Mouse (Mus musculus): ENCODE results near the gene Cdkl4.
"Not testable (repeated sequence)": the region's sequence is repeated elsewhere in the genome, so short reads cannot be mapped to it uniquely, and the experiment has no call there.

Cdkl4 gene

DNA sequence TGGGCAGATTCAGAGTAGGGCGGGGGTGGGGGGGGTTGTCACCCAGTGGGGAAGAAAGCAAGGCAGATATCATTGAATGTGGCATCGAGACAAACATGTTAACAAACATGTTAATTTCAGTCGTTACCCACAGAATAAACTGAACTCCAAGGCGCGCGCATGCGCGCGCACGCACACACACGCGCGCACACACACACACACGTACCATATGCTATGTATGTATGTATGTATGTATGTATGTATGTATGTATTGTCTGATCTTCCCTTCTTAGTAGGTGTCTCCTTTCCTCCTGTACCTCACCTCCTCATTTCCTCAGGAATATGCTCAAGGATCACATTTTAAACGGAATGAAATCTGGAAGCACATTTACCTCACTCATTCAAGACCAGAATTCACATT is at the start of gene Cdkl4:
Cdkl4 (minus strand) TSS at position 175 of the 400 bp plus-strand sequence.
- DNase-seq = no peak

DNA sequence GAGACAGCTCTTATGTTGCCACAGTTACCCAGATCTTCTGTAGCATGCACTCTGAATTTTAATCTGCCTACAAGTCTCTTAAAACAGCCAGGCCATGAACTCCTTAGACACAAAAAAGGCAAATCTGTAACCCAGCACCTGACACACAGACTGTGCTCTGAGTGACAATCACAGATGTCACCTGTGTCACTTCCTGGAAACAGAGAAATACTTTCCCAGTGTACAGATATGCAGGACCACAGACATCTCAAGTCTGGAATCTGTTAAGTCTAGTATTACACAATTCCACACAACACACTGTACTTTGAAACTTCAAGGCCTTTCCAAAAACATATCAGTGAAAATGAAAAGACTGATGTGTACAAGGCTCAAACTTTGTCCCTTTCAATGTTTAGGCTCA is 47.4 kb upstream of the Cdkl4 start:
- DNase-seq = no peak

DNA sequence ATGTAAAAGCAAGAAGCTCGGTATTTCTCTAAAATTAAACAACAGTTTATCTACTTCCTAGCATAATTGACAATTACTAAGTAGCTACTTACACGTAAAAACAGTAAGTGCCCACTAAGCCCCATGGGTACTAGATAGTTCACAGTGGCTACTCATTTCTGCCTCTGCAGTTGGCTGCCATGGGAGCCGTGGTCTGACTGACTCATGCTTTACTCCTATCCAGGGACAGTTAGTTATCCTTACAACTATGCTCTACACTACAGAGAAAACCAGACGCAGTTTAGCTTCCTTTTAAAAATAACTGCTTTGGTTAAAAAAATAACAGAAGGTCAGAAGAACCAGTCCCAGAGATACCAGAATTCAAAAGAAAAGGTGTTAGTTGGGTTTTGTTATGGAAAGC is 44.1 kb upstream of the Cdkl4 start:
- no peak for DNase-seq

DNA sequence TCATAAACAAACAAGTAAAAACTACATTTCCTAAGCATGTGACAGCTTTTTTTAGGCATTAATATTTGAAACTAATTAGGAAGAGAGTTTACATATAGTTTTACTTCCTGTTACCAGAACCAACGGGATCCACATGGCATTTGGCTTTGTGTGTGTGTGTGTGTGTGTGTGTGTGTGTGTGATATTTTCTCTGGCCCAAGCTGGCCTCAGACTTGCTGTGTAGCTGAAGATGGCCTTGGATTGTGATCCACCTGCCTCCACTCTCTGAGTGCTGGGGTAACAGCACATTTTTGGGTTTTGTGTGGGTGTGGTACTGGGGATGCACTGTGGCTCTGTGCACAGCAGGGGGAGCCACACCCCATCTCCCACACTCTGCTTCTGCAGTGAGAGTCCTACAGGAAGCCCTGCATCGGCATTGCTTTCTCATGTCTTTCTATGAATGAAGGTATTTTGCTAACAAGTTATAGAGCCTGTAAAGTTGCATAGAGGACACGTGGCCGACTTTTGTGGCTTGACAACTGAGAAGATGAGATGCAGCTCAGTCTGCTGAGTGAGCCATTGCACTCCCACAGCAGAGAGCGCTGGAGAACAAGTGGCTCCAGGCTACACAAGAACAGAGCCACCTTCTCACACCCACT is 43.3 kb upstream of the Cdkl4 start:
- peak; percentile 45 to 57 for DNase-seq

DNA sequence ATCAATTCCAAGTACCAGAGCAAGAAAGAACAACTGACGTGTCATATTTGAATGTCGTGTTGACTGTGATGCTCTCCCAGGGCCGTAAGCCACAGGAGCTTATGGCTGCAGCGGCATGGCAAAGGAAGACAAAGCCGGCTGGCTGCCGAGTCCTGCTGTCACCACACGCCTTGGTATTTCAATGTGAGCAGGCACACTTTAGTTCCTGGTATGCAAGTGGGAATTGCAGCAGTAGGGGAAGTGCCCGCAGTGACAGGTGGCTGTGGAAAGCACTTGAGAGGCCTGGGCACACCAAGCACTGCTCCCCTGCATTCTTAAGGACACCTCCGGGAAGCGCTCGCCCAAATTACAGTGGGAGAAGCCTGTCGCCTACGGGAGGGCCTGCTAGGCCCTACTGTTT is 41.9 kb upstream of the Cdkl4 start:
- DNase-seq = peak; percentile 59 to 66

DNA sequence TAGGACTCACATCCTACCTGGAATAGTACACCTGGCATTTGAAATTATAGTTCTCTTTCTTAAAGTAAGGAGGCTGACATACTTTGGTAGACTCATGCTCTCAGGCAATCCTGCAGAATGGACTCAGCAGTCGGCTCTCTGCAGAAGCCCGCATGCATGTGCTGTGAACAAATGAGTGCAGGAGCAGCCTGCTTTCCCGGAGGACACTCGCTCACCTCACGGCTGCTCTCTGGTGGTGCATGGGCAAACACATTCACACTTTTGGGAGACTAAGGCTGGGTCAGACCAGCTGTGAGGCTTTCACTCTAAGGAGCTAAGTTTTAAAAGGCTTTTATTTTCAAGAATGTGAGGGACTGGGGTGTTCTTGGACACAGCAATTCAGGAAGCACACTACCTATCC is 41.3 kb upstream of the Cdkl4 start:
- no peak for DNase-seq

DNA sequence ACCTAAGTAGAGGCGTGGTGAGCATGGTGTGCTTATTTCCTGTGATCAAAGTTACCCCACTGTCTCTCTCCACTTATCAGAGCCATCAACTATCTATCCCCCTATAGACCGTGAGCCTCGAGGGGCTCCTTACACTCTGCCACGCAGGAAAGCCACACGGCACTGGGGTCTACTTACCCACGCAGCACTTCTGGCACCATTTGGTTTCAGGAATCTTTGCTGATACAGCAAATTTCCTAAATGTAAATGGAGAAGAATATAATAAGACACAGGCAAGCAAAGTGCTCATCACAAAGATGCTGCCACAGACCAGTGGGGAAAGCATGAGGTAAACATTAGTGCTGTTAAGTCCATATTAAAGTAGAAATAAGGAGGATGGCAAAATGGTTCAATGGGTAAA is 26.2 kb upstream of the Cdkl4 start:
- DNase-seq = no peak

DNA sequence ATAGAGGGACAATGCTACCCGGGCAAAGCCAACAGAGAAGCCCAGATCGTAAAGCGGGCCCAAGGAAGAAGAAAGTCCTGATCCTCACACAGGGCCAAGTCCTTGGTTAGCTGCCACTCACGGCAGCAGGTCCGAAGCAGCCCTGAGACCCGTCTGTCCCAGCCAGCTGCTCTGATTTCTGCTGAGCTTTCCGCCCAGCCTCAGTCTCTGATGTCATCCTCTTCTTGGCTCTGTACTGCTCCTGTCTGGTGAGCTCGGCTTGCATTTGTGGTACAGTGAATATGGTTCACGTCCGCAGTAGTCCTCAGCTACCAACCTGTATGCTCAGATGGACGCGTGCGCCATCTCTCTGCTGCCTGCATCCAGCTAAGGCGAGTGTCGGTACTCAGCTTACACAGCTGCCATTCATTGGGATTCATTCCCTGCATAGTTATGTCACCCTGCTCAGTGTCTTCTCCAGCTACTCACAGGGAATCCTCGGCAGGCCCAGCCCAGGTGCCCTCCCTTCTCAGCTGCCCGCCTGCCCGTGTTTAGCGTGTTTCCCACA is 25.5 kb upstream of the Cdkl4 start:
- DNase-seq = no peak

DNA sequence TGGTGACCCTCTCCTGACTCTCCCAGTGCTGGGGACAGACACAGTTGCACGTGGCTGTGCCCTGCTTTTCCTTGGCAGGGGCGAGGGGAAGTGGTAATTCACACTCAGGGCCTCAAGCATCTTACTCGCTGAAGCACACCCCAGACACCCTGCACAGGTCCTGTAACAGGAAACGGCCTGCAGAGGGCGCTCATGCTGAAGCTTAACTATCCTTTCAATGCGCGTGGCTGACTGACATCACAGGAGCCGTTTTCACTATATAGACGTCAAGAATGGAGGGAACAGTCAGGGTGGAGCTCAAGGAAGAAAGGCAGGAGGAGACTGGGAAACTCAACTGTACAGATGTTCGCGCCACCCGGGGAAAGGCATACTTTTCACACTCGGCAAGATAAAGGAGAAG is 23.8 kb upstream of the Cdkl4 start:
- DNase-seq = peak in 1 of 2 experiments; percentile 14

DNA sequence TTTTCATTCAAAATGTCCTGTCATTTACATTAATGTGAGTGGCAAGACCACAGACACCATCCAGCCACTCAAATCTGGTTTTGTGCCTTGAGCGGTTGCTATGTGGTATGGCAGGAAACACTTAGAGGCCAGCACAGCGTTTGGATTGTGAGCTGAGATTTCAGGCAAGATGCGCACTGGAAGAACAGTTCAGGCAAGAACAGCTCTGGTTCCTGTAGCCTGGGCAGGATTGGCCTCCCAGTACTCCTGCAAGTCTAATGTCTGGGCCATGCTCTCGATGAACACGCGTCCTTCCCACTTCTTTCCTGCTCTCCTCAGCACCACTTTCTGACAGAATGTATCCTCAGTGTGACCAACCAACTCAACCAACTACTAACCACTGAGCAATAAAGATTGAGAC is 5.4 kb upstream of the Cdkl4 start:
- no peak for DNase-seq

DNA sequence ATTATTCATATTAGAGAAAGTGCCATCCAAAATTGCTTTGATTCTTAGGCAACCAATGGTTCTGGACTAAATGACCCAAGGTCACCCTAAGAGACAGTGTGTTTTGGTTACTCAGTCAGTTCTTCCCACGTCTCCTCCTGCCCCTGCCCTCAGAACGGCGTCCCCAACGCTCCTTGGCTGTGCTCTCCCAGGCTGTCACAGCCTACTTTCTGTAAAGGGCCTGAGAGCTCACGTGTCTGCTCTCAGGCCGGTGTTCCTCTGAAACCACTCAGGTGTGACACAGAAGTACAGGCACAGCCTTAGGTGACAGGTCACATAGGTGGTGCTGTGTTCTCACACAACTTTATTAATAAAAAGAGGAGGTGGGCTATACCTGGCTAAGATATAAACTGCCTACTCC is 2.3 kb upstream of the Cdkl4 start:
- DNase-seq = no peak

DNA sequence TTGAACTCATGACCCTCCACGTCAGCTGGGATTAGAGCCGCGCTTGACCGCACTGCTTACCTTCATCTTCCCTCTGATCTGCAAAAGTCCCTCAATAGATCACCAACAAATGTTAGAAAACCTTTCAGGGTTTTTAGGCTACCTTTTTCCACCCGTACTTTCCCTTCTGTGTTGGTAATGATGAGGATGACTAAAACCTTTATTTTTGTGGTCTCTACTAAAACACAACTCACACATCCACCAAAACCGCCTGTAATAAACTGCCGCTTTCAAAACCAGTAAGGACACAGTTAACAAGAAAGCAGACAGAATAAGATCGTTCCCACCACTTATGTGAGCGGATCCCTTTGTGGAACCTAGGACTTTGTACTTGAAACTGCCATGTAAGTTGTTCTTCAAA is 1.5 kb upstream of the Cdkl4 start:
- DNase-seq = no peak

DNA sequence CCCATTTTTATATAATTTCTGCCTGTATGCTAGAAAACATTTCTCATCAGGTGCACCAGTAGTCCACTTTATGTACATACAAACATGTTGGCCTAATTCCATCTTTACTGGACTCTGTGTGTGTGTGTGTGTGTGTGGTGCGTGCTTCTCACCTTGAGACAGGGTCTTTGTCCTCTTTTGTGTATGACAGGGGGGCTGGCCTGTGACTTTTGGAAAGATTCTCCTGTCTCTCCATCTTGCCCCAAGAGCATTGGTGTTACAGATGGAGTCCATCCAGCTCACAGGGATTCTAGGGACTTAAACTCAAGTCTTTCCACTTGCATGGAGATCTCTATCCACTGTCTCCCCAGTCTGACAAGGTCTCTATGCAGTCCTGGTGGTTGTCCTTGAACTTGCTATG is 428 bp upstream of the Cdkl4 start:
- no peak for DNase-seq

DNA sequence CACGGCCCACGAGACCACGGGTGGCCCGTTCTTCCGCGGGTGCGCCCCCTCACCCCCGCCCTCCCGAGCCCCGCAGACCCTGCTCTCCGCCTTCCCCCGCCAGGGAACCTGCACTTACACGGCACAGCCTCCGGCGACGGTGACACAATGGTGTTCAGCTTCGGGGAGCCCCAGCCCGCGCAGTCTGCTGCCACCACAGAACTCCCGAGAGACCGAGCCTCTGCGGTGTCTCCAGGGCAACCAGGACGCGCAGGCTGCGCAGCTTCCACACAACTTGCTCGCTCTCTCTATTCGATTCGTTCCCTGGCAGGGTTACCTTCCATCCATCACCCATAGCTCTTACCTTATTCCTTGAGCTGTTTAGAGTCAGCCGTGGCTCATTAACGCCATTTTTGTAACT is 399 bp downstream of the Cdkl4 start:
- peak; percentile 37 to 54 for DNase-seq

DNA sequence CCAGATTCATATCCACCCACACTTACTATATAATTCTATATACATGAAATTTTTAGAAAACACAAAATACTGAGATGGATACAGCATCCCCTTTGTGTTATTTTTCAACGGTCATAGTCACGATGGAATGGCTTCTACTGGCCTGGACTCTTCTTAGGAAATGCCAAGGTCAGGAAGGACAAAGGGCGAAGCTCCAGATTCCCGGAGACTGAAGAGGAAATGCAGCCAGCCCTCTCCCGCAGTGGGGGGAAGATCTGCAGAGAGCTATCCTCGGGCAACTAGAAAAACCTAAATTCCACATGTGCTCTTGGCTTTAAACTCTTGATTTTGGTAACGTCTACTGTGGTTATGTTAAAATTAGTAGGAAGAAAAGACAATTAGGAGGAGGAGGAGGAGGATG is 2.6 kb downstream of the Cdkl4 start:
- DNase-seq = no peak

DNA sequence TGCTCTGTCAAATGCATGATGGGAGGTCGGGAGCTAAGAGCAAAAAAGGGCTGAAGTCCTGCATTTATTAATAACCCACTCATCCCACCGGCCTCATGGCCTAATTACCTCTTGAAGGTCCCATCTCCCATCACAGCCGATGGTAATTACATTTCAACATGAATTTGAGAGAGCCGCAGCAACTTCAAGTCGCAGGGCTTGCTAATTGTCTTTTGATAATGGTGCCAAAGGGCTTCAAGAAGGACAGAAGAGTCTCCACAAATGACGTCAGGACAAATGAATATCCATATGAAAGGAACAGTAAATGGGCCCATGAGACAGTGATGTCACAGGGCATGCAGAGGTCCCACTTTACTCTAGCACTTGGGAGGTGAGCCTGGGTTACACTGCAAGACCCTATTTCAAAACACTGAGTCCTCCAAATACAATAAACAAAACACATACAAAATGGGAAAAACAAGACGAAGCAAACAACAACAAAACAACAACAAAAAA is 3.1 kb downstream of the Cdkl4 start:
- DNase-seq = no peak

DNA sequence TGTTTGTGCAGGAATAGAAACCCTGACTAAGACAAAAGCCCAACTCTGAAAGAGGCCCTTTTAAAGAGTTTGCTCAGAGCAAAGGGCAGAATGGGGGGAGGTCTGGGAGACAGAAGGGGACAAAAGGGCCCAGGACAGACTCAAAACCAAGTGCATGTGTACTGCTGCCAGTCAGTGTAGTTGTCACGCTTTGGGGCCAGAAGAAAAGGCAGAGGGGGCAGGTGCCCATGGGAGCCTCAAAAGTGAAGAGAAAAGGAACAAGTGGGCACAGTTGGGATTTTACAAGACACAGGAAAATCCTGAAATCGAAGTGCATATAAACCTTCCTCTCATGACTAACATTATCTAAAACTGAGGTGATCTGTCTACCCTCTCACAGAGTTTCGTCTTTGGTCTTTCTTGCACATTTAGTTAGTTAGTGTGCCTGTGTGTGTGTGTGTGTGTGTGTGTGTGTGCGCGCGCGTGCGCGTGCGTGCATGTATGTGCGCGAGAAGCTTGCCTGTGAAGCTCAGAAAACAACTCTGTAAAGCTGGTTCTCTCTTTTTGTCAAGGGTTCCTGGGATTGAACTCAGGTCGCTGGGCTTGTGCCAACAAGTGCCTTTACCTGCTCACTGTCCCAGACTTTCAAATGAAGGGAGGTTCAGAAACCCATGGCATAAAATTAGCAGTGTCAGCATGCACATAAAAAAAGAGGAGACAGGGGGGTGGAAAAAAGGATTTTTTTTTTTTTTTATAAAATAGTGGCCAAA is 5.3 kb downstream of the Cdkl4 start:
- DNase-seq = no peak

DNA sequence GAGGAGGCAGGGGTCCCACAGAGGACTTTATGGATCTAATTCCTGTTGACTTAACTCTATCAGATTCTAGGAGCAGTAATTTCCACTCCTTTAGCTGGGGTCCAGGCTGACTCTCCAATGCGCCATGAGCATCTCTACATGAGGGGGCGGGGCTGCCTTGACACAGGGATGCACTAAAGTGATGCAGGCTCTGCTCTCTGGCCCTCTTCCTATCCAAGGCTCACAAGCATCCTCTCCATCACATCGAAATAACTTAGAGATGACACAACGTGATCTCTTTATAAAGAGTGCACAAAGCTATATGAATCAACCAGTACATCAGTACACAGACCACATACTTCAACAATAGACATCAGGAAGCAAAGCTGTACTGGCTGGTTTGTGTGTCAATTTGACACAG is 6.2 kb downstream of the Cdkl4 start:
- DNase-seq = no peak

DNA sequence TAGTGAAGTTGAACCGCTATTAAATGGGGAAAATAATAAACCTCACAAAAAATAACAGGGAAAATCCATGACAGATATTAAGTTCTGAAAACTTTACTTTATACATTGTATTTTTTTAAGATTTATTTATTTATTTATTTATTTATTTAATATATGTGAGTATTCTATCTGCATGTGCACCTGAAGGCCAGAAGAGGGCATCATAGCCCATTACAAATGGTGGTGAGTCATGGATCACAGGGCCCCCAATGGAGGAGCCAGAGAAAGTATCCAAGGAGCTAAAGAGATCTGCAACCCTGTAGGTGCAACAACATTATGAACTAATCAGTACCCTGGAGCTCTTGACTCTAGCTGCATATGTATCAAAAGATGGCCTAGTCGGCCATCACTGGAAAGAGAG is 7.9 kb downstream of the Cdkl4 start:
- DNase-seq = not testable (repeated sequence)

DNA sequence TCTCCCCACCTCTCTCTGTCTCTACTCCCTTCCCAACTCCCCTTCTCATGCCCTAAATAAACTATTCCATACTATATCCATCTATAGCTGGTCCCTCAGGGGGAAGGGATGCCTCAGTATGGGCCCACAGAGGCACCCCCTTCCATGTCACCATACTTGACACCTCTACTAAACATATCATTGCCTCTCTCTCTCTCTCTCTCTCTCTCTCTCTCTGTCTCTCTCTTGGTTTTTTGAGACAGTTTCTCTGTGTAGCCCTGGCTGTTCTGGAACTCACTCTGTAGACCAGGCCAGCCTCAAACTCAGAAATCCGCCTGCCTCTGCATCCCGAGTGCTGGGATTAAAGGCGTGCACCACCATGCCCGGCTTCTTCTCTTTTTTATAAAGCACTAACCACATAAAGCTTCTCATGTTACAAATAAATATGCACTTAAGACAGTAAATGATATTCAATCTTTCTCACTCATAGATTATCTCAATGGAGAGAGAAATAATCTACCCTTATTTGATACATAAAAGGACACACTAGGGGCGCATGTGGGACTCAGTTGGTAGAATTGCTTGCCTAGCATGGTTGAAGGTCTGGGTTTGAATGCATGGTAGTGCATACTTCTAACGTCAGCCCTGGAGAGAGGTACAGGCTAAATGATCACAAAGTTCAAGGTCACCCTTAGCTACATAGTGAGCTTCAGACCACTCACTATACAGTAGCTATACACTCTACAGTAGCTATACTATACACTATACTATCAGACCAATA is 8.6 kb downstream of the Cdkl4 start:
- no peak for DNase-seq

DNA sequence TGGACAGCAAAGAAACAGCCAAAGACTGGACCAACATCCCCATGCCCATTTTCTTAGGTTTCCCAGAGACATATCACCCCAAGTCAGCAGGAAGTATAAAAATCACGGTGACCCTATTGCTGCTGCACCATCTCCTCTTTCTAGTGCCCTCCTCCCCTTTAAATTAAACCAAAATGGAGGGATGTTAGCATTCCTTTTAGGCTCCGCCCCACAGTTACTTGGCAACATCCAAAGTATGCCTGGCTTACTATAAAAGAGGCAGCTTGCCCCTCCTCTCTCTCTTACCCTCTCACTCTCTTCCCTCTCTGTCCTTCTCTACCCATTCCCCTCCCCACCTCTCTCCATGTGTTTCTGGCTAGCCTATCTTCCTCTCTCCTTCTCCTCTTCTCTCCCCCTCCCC is 9.2 kb downstream of the Cdkl4 start:
- no peak for DNase-seq

DNA sequence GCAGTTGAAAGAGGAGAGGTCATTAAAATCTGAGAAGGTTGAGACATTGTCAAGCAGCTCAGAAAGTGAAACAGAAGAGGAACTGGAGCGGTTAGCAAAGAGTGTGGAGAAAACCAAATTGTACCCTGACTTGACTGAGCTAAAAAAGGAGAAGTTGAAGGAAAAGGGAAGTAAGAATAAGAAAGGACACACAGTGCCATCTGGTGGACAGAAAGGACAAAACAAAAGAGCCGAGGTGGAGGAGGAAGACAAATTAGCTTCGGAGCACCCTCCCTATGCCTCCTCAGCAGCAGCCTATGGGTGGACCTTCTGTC is 13.0 kb downstream of the Cdkl4 start:
- DNase-seq = peak in 1 of 2 experiments; percentile 16

DNA sequence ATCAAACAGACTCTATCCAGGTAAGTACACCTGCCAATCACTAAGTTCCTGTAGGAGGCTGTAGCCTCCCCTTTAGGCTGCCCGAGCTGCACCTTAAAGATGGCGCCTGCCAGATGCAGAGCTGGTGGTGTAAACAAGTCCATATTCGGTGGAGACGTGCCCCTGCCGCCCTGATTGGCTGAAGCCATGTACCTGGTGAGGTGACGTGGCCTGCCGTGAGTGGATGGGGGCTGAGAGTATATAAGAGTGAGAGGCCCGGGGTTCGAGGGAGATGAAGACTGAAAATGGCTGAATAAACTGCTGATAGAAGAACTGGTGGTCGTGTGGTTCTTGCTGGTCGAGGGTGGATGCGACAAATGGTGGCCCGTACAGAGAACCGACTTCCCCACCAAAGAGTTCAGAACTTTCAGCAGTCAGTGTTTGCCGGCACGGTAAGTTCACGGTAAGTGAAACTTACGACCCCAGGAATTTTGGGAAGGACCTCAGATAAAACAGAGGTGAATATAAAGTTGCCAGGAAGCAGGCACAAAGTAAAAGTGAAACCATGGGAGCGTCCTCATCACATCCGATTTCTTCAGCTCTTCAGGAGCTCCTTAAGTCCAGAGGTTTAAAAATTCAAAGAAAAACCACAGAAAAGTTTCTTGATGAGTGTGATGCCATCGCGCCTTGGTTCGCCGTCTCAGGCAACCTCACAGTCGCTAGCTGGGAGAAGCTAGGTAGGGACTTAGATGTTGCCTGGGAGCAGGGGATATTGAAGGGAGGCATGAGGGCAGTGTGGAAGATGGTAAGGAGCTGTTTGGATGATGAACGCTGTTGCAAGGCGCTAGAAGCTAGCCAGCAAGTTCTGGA is 13.6 kb downstream of the Cdkl4 start:
- peak; percentile 60 to 67 for DNase-seq

Measured in lung, adult 18-20 months (tissue).